Mouse (Mus musculus): ENCODE data around the gene Gm4894.

GRCm38 (mm10) chr9:49295101-49295500, 44.8 kb downstream of the Gm4894 start:
- no peak for TF ChIP-seq CTCF (IDR thresholded peaks at IDR 0.05; ENCODE audit: low read depth, low read length)
- no peak for TF ChIP-seq GATA1 (IDR thresholded peaks at IDR 0.05; ENCODE audit: borderline replicate concordance, low read length)
- no peak for TF ChIP-seq POLR2AphosphoS5 (IDR thresholded peaks at IDR 0.05; ENCODE audit: insufficient replicate concordance, low read depth, low read length)
- TF ChIP-seq GATA2 (IDR thresholded peaks at IDR 0.05; ENCODE audit: borderline replicate concordance, low read depth, low read length), result no peak
- no peak for TF ChIP-seq TAL1 (conservative IDR thresholded peaks at IDR 0.05; ENCODE audit: low read depth, low read length)
